In genomic region chr10:44556845-44557244, GRCm38 (mm10) we compare ENCODE assay signal across 13 mouse cellular contexts.
"Had no signal": no experiment of that assay in that cellular context is flagged by ENCODE, and none has a peak within 500 bp of the region (broad histone marks: within the 10 kb centered on the region; RNA-seq: fewer than 3 reads in every experiment).

No protein-coding gene starts in this region.

- H3K4me1 ChIP-seq: limb, embryonic 10.5 days; midbrain, embryonic 13.5 days; neural tube, embryonic 15.5 days had no signal

- H3K36me3 ChIP-seq: limb, embryonic 10.5 days; midbrain, embryonic 13.5 days; neural tube, embryonic 15.5 days had no signal

- ATAC-seq: midbrain, embryonic 13.5 days had no signal

- H3K27ac ChIP-seq: layer of hippocampus, adult 2 months; limb, embryonic 10.5 days; midbrain, embryonic 13.5 days; neural tube, embryonic 15.5 days; stomach, postnatal 0 days had no signal

- DNase-seq: kidney, adult 18-20 months; kidney, postnatal 10 days; kidney, postnatal 4 days; lung, embryonic 14.5 days; lung, postnatal 10 days; lung, postnatal 4 days; thymus, postnatal 4 days had no signal

- H3K4me3 ChIP-seq: layer of hippocampus, adult 2 months; limb, embryonic 10.5 days; megakaryocyte, embryonic 14.5 days; midbrain, embryonic 13.5 days; neural tube, embryonic 15.5 days had no signal

- H3K4me2 ChIP-seq: lung, embryonic 14.5 days; midbrain, embryonic 13.5 days; neural tube, embryonic 15.5 days had no signal

- H3K9me3 ChIP-seq: limb, embryonic 10.5 days; neural tube, embryonic 15.5 days had no signal

- H3K27me3 ChIP-seq: megakaryocyte, embryonic 14.5 days; midbrain, embryonic 13.5 days; neural tube, embryonic 15.5 days had no signal

- H3K9ac ChIP-seq: lung, embryonic 14.5 days; midbrain, embryonic 13.5 days; neural tube, embryonic 15.5 days had no signal
